Mouse (Mus musculus) intestine, embryonic 15.5 days (tissue): ENCODE measurements around the gene Lmx1b. TPM values are rescaled to one million over a fixed set of nuclear protein-coding genes. Genes with fewer than 3 reads are reported as not detected.

Experiments
- ATAC-seq: fragments of 200-750 bp; cut with Nextera tagmentation; 2 replicates; pipeline ENCODE4 v1.8.0; 2017; ENCODE audit warnings: moderate TSS enrichment, moderate library complexity
- H3K27ac ChIP-seq: fragments of 300-500 bp; sonication (generic); 2 replicates; pipeline ENCODE4 v1.5.1; 2015; ENCODE audit warnings: mild to moderate bottlenecking, inconsistent platforms
- H3K27me3 ChIP-seq: fragments of 300-500 bp; sonication (generic); replicated peaks from 2 replicates; pipeline ENCODE4 v1.6.1; 2015; ENCODE audit warnings: inconsistent platforms
- H3K36me3 ChIP-seq: fragments of 300-500 bp; sonication (generic); 2 replicates; pipeline ENCODE4 v1.6.1; 2015; ENCODE audit warnings: inconsistent platforms
- H3K4me1 ChIP-seq: fragments of 300-500 bp; sonication (generic); replicated peaks from 2 replicates; pipeline ENCODE4 v1.6.1; 2015; ENCODE audit warnings: inconsistent platforms
- H3K4me2 ChIP-seq: fragments of 300-500 bp; sonication (generic); replicated peaks from 2 replicates; pipeline ENCODE4 v1.6.1; 2015; ENCODE audit warnings: mild to moderate bottlenecking, inconsistent platforms
- H3K4me3 ChIP-seq: fragments of 300-500 bp; sonication (generic); replicated peaks from 2 replicates; pipeline ENCODE4 v1.5.1; 2015; ENCODE audit warnings: inconsistent platforms
- H3K9ac ChIP-seq: fragments of 300-500 bp; sonication (generic); 2 replicates; pipeline ENCODE4 v1.6.1; 2015; ENCODE audit warnings: inconsistent platforms
- H3K9me3 ChIP-seq: fragments of 300-500 bp; sonication (generic); 2 replicates; pipeline ENCODE4 v1.6.1; 2016; ENCODE audit warnings: inconsistent platforms
- WGBS: fragments of 180-500 bp; shearing (Covaris S2); methylation state at CpG from one replicate; pipeline ENCODE4 v1.1.7; 2015; 5-methylcytosine and 5-hydroxymethylcytosine counted together
- polyA plus RNA-seq: library from polyadenylated mRNA; unstranded; fragments of >200 nt; fragmentation: Nextera tagmentation; extraction: Ambion mirVana; gene quantifications from 2 replicates; pipeline ENCODE4 v1.2.1, GENCODE M21; 2015

The Lmx1b gene
- polyA plus RNA-seq, 1 experiment from 2014 or later, result 0.05 TPM

DNA sequence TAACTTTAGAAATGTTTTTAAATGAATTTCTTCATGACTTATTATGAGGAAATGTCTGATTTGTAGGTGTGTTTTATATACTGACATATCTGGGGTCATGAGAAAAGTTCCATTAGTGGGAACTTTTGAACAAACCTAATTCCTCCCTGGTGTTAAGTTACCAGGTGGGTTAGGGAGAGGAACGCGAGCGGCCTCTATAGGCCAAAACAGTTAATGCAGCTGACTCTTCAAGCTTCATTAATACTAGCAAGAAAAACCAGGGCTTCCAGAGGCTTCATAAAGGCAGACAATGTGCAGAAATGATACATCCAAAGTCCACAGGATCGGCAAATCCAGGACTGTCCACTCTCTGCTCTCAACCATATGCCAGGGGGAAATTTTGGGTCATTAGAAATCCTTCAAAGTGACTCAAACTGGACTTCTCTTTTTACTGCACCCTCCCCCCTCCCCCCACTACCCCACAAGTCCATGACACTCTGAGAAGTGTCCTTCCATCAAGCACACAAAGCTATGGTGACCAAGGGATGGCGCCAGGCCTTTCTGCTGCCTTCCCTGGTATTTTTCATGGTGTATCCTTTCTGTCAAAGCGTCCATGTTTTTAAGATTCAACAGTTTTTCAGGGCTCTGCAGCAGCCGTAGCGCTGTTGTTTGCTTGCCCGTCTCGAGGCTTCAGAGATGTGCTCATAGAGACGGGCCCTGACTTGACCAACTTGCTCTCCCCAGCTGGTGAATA lies 97.4 kb downstream of the Lmx1b start:
- peaks cover 42% of the 10 kb centered on the region for H3K27me3 ChIP-seq
- no peak overlapping the region for H3K27ac ChIP-seq
- H3K9ac ChIP-seq, result no peak overlapping the region
- WGBS, result 5% methylated on average over 11 of the region's 11 CpGs
- no peaks in the 10 kb centered on the region for H3K9me3 ChIP-seq
- ATAC-seq, result peak; percentile 16; the same call in 1 of the 2 replicates
- no peak overlapping the region for H3K4me2 ChIP-seq
- H3K4me3 ChIP-seq, result no peak overlapping the region
- H3K36me3 ChIP-seq, result no peaks in the 10 kb centered on the region
- H3K4me1 ChIP-seq, result peaks cover 26% of the 10 kb centered on the region

DNA sequence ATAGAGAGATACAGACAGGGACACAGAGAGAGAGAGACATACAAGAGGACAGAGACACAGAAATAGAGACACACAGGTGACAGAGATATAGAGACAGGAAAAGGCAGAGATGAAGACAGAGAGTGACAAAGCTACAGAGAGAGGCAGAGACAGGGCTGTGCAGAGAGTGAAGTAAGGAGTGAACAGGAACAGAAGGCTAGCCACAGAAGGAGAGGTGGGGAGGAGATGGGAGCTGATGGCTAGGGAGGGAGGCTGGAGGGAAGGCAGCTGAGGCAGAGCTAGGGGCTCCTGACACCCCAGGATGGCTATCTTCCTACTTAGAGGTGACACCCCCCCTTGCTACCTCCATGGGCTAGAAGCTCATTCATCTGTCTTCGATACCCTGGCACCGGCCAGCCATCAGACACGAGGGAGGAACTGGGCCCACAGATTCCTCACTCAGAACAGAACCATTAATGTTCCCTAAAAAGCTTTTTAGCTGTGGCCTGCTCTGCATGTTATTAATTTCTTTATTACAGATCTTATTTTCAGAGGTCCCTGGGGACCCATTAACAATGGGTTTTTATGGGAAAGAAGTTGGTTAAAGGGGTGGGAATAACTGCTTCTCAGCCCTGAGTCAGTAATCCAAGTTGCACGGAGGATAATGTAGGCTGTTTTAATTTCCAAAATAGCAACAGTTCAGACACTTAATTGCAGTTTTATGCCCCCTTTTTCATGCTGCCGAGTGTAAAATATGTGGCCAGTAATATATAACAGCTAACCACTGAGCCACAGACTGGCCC lies 114.8 kb downstream of the Lmx1b start:
- no peaks in the 10 kb centered on the region for H3K36me3 ChIP-seq
- no peaks in the 10 kb centered on the region for H3K9me3 ChIP-seq
- H3K4me1 ChIP-seq, result no peaks in the 10 kb centered on the region
- no peak overlapping the region for H3K9ac ChIP-seq
- H3K4me3 ChIP-seq, result no peak overlapping the region
- no peak overlapping the region for H3K27ac ChIP-seq
- no peak for ATAC-seq
- H3K27me3 ChIP-seq, result no peaks in the 10 kb centered on the region
- H3K4me2 ChIP-seq, result no peak overlapping the region
- 69% methylated on average over 5 of the region's 5 CpGs for WGBS

DNA sequence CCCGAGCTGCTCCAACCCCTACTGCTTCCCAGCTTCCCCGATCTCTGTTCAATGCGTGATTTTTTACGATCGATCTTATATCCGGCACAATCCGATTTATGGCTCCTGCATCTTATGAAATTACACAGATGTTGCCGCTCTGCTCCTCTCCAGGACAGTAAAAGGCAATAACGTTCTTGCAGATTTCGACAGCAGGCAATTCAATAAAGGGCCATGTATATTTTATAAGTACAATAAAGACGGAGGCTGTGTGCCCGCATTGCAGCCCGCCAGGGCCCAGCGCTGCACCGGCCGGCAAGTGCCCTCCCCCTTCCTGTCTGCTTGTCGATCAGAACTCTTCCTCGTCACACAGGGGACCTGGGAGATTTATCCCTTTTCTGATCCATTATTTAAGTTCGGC lies 124.5 kb downstream of the Lmx1b start:
- 0 out of 2 replicates have a peak, but pooled peaks cover 2% of the 10 kb centered on the region for H3K4me1 ChIP-seq
- no peak overlapping the region for H3K9ac ChIP-seq
- WGBS, result 39% methylated on average over 19 of the region's 19 CpGs
- H3K4me3 ChIP-seq, result 0 out of 2 replicates have a peak overlapping the region, but pooled peaks have one; percentile 1
- no peaks in the 10 kb centered on the region for H3K9me3 ChIP-seq
- peak overlapping the region; percentile 45 for H3K4me2 ChIP-seq
- no peaks in the 10 kb centered on the region for H3K36me3 ChIP-seq
- H3K27me3 ChIP-seq, result no peaks in the 10 kb centered on the region
- H3K27ac ChIP-seq, result no peak overlapping the region
- peak; percentile 86 for ATAC-seq

DNA sequence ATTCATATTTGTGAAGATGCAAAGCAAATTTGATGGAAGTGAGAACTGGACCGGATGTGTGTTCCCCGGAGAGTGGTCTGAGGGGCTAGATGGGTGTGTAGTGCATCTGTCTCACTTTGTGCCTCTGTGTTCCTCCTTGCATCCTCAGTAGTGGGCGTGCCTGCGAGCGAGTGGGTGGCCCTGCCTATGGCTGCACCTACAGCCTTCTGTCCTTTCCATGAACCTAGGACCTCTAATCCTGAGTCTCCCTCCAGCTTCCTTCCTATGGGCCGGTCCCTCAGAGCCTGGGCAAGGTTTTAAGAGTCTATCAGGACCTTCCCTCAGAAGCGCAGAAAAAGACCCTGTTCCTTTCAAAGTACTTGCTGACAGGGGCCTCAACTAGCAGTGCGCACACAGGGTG lies 124.9 kb downstream of the Lmx1b start:
- Histone ChIP-seq H3K4me2 (peak overlapping the region; percentile 45), H3K9me3 (no peaks in the 10 kb centered on the region), H3K4me3 (0 out of 2 replicates have a peak overlapping the region, but pooled peaks have one; percentile 1), H3K9ac (no peak overlapping the region), H3K36me3 (no peaks in the 10 kb centered on the region), H3K27me3 (no peaks in the 10 kb centered on the region), H3K4me1 (0 out of 2 replicates have a peak, but pooled peaks cover 2% of the 10 kb centered on the region), H3K27ac (no peak overlapping the region)
- ATAC-seq, result peak; percentile 86
- 61% methylated on average over 8 of the region's 8 CpGs for WGBS

Other genes with a start within 250 kb of the Lmx1b start
- gene Zbtb34, start 209.2 kb downstream of the Lmx1b start, polyA plus RNA-seq, result 4.5 and 4.8 TPM in 2 replicates
- gene Zbtb43, start 172.0 kb downstream of the Lmx1b start, polyA plus RNA-seq, result 13.0 and 15.3 TPM in 2 replicates
- gene Mvb12b, start 247.4 kb upstream of the Lmx1b start, polyA plus RNA-seq, result 12.8 and 15.7 TPM in 2 replicates